Mouse (Mus musculus): ENCODE results near the gene Fosl2. TPM values are rescaled to one million over a fixed set of nuclear protein-coding genes. Genes with fewer than 3 reads are reported as not detected.
A peak's percentile ranks its signal among the peaks of the same experiment; 100 is the strongest.
"Not testable (repeated sequence)": the region's sequence is repeated elsewhere in the genome, so short reads cannot be mapped to it uniquely, and the experiment has no call there.

Fosl2 gene
- polyA plus RNA-seq, 1 experiment: 171 TPM

DNA sequence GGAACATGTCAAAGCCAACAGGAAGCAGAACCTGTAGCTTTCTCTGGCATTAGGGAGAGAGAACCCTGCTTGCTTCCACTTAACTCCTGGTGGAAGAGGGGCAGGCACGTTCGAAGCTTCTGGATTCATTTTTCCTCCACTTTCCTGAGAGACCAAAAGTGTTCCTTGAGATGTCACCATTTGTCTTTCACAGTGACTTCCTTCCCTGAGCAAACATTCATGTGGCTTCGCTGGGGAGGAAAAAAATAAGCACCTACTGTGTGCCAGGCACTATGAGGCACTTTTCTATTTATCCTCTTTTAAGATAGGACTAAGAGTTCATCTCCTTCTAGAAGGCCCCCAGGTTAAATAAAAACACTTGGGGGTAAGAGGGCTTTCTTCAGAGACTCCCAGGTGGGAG lies 20.3 kb downstream of the Fosl2 start:
- H3K27ac ChIP-seq (ENCODE audit: insufficient read depth, low read length): peak overlapping the region; percentile 1; the same call in 1 of the 2 replicates
- H3K4me1 ChIP-seq (ENCODE audit: control insufficient read depth, insufficient read depth, low read length): no peaks in the 10 kb centered on the region; the same call in none of the 2 replicates
- TF ChIP-seq POLR2A (IDR thresholded peaks at IDR 0.05; ENCODE audit: low read depth, low read length) (no peak), CTCF (IDR thresholded peaks at IDR 0.05; ENCODE audit: borderline replicate concordance, insufficient read depth, low read length) (no peak)
- H3K4me3 ChIP-seq (ENCODE audit: insufficient read depth, low read length): no peak overlapping the region

DNA sequence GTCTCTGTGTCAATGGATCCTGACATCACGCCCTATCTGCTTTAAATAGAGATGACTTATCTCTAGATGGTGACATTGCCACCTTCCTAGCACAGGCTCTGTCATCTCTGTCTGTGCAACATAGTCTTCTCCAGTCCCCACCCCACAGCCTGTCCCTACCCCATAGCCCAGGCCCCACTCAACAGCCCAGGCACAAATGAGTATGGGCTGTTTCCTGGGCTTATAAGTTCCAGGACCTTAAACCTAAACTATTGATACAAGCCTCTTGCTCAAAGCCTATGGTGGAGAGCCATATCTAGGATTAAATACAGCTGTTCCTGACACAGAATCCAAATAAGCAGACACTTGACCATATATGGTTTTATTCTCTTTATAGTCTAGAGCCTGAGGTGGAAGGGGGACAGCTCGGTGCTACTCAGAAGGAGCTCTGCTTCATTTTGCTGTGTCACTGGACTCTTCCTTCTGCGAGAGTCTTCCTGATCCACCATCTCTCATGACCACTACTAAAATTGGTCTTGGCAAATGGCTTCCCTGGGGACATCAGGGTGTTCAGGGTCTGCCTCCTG lies 28.0 kb downstream of the Fosl2 start:
- TF ChIP-seq POLR2A (IDR thresholded peaks at IDR 0.05; ENCODE audit: low read depth, low read length) (no peak), CTCF (IDR thresholded peaks at IDR 0.05; ENCODE audit: borderline replicate concordance, insufficient read depth, low read length) (no peak)
- Histone ChIP-seq H3K4me3 (ENCODE audit: insufficient read depth, low read length) (no peak overlapping the region), H3K27ac (ENCODE audit: insufficient read depth, low read length) (peak overlapping the region; percentile 14; the same call in 1 of the 2 replicates)

DNA sequence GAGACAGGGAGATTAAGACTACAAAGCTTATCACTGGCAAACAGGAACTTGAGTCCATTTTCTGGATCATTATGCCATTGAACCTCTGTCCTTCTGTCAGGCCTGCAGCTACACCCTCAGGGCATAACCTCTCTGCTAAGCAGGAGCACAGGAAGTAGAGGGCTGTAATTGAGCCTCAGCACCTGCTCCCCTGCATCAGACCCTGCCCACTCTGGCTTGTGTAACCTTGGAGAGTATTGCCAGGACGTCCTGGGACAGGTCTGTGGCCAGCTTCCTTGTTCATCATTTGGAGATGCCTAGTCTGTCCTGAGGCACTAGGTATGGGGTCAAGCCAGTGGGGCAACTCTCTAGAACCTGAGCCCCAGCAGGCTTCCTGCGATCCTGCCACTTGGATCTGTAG lies 36.6 kb downstream of the Fosl2 start:
- TF ChIP-seq CTCF (IDR thresholded peaks at IDR 0.05; ENCODE audit: borderline replicate concordance, insufficient read depth, low read length) (no peak), POLR2A (IDR thresholded peaks at IDR 0.05; ENCODE audit: low read depth, low read length) (no peak)
- H3K27ac ChIP-seq (ENCODE audit: insufficient read depth, low read length): no peak overlapping the region
- peaks cover 2% of the 10 kb centered on the region; the same call in 1 of the 2 replicates for H3K4me1 ChIP-seq (ENCODE audit: control insufficient read depth, insufficient read depth, low read length)
- H3K4me3 ChIP-seq (ENCODE audit: insufficient read depth, low read length): no peak overlapping the region

More for the DNA sequence above, 28.0 kb downstream of the Fosl2 start:
- H3K4me1 ChIP-seq (ENCODE audit: control insufficient read depth, insufficient read depth, low read length): no peaks in the 10 kb centered on the region; the same call in 1 of the 2 replicates

DNA sequence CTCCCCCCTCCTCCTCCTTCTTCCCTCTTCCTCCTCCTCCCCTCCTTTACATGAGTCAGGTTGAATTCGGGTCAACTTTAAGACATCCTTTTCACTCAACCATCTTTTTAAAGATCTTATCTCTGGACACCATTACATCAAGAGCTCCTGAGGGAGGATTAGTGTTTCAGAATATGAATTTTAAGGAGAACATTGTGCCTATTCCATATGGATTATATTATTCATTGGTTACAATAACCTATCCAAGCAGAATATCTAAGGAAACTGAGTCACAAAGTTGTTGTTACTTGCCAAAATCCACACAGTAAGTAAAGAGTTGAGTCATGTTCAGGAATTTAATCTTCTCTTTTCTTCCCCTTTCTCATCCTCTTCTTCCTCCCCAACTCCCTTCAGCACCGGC lies 41.2 kb downstream of the Fosl2 start:
- Histone ChIP-seq H3K4me1 (ENCODE audit: control insufficient read depth, insufficient read depth, low read length) (peaks cover 2% of the 10 kb centered on the region; the same call in 1 of the 2 replicates), H3K27ac (ENCODE audit: insufficient read depth, low read length) (no peak overlapping the region), H3K4me3 (ENCODE audit: insufficient read depth, low read length) (no peak overlapping the region)
- TF ChIP-seq CTCF (IDR thresholded peaks at IDR 0.05; ENCODE audit: borderline replicate concordance, insufficient read depth, low read length): no peak
- TF ChIP-seq POLR2A (IDR thresholded peaks at IDR 0.05; ENCODE audit: low read depth, low read length): no peak

DNA sequence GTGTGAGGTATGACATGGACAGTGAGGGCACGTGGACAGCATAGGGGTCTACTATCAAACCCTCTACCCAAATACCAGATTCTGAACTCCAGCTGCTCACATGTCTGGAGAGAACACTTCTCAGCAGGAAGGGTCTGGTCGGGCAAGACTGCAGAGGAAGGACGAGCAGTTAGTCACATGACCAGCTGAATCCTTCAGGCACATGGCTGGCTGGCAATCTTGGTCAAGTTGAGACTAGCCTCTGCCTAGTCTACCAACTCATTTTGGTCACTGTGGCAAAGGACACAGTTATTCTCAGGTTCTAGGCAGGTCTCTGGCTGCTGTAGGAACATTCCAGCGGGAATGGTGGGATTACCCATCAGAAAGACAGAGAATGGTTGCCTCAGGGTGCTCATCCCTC lies 42.1 kb downstream of the Fosl2 start:
- no peak for TF ChIP-seq POLR2A (IDR thresholded peaks at IDR 0.05; ENCODE audit: low read depth, low read length)
- TF ChIP-seq CTCF (IDR thresholded peaks at IDR 0.05; ENCODE audit: borderline replicate concordance, insufficient read depth, low read length): no peak
- no peak overlapping the region for H3K27ac ChIP-seq (ENCODE audit: insufficient read depth, low read length)
- peaks cover 2% of the 10 kb centered on the region; the same call in 1 of the 2 replicates for H3K4me1 ChIP-seq (ENCODE audit: control insufficient read depth, insufficient read depth, low read length)
- H3K4me3 ChIP-seq (ENCODE audit: insufficient read depth, low read length): no peak overlapping the region

DNA sequence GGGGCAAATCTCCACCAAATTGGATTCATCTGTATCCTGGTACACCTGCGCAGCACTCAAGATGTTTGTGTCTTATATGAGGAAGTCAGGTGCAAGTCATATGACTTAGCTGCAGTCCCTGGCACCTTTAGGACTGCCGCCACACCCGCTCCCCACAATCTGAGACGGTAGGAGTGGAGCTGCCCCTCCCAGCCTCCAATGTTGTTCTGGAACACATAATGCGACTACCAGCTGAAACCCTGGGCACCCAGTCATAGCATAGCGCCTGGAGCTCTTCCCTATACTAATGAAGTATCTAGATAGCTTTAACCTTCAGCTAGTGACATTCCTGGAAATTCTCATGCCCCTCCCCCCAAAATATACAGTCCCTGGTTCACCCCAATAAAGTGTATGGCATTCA lies 43.1 kb downstream of the Fosl2 start:
- H3K4me1 ChIP-seq (ENCODE audit: control insufficient read depth, insufficient read depth, low read length); H3K27ac ChIP-seq (ENCODE audit: insufficient read depth, low read length); H3K4me3 ChIP-seq (ENCODE audit: insufficient read depth, low read length): not testable (repeated sequence)

DNA sequence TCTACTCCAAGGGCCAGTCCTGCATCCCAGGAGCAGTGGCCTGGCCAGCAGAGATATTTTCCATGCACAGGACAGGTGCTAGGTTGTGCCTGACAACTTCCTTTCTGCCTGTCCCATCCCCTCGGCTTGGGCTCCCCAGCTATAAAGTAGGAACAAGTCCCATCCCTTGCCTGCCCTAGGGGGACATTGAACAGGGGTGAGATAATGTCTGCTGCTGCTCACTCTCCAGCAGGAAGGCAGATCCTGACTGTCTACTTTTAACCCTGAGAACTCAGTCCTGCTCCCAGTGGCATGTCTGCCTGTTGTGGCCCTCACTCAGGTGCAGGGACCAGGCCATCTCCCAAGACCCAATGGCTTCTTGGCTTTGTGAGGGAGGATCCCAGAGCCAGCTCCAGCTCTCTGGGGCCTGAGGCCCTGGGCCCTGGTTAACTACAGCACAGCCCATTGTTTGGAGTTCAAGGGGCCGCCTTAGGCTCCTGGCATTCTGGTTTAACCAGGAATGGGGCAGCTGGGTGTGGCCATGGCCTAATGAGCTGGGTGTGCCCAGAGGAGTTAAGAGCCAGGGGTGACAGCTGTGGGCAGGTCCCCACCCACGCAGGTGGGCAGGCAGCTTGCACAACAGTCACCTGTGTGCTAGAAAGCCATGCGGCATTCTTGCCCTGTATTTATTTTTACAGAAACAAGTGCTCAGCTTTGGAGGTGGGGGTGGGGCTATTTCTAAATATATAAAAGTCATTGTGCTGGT lies 47.5 kb downstream of the Fosl2 start:
- no peak overlapping the region for H3K4me3 ChIP-seq (ENCODE audit: insufficient read depth, low read length)
- 0 out of 2 replicates have a peak, but pooled peaks cover 4% of the 10 kb centered on the region for H3K4me1 ChIP-seq (ENCODE audit: control insufficient read depth, insufficient read depth, low read length)
- no peak for TF ChIP-seq POLR2A (IDR thresholded peaks at IDR 0.05; ENCODE audit: low read depth, low read length)
- no peak for TF ChIP-seq CTCF (IDR thresholded peaks at IDR 0.05; ENCODE audit: borderline replicate concordance, insufficient read depth, low read length)
- no peak overlapping the region for H3K27ac ChIP-seq (ENCODE audit: insufficient read depth, low read length)

DNA sequence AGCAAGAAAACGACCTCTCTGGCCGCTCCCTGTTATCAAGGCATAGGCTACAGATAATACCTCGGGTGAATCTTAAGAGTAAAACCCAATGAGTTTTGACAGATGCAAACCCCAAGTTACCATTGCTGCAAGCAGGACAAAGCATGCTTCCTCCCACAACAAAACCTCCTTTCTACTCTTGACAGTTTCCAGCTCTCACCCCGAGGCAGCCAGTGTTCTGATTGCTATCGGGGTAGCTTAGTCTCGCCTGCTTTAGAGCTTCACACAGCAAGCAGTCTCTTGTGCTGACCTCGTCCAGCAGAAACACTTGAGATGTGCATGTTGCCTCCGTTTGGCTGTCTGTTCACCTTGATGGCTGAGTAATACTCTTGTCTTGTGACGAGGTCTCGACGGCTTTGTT lies 52.1 kb downstream of the Fosl2 start:
- peaks cover 14% of the 10 kb centered on the region for H3K4me1 ChIP-seq (ENCODE audit: control insufficient read depth, insufficient read depth, low read length)
- H3K4me3 ChIP-seq (ENCODE audit: insufficient read depth, low read length): no peak overlapping the region
- H3K27ac ChIP-seq (ENCODE audit: insufficient read depth, low read length): no peak overlapping the region
- TF ChIP-seq POLR2A (IDR thresholded peaks at IDR 0.05; ENCODE audit: low read depth, low read length) (no peak), CTCF (IDR thresholded peaks at IDR 0.05; ENCODE audit: borderline replicate concordance, insufficient read depth, low read length) (no peak)

DNA sequence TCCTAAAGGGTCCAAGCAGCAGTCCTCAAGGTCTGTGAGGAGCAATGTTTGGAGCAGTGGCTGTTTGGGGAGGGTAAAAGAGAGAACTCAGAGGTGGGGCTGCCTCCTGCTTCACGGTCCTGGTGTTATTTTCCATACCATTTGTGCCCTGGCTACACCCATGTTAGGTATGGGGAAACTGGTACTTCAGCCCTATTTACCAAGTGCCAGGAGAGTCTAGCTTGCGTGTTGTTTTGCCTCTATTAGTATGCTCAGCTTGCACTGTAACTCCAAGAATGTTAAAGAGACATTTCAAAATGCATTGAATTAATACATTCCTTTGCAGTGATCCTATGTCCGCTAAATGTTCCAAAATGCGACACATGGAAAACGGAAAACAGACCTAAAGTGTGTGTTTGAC lies 55.7 kb downstream of the Fosl2 start:
- TF ChIP-seq CTCF (IDR thresholded peaks at IDR 0.05; ENCODE audit: borderline replicate concordance, insufficient read depth, low read length) (no peak), POLR2A (IDR thresholded peaks at IDR 0.05; ENCODE audit: low read depth, low read length) (no peak)
- peaks cover 17% of the 10 kb centered on the region for H3K4me1 ChIP-seq (ENCODE audit: control insufficient read depth, insufficient read depth, low read length)

More for the DNA sequence above, 55.7 kb downstream of the Fosl2 start:
- Histone ChIP-seq H3K27ac (ENCODE audit: insufficient read depth, low read length) (peak overlapping the region; percentile 90), H3K4me3 (ENCODE audit: insufficient read depth, low read length) (no peak overlapping the region)
